Mouse (Mus musculus): ENCODE measurements at regions not wholly inside any gene's neighbourhood (a gene's known extent, or its start where the extent isn't known, plus 50 kb on each side); places are given as distances from the start of the nearest gene placed in this dataset.
"Not testable (repeated sequence)": the region's sequence is repeated elsewhere in the genome, so short reads cannot be mapped to it uniquely, and the experiment has no call there.

GRCm38 (mm10) chr13:111874330-111874729, 65.5 kb upstream of the Map3k1 start:
- Histone ChIP-seq H3K4me1 (ENCODE audit: control insufficient read depth, insufficient read depth, low read length) (peaks cover 13% of the 10 kb centered on the region), H3K27ac (ENCODE audit: insufficient read depth, low read depth, low read length) (no peak overlapping the region), H3K4me3 (ENCODE audit: insufficient read depth, low read length) (no peak overlapping the region)
- no peak for TF ChIP-seq POLR2A (IDR thresholded peaks at IDR 0.05; ENCODE audit: borderline replicate concordance, low read depth, low read length)
- no peak for TF ChIP-seq CTCF (IDR thresholded peaks at IDR 0.05; ENCODE audit: low read depth, low read length)

GRCm38 (mm10) chr13:111876404-111876803, 67.6 kb upstream of the Map3k1 start:
- no peak for TF ChIP-seq CTCF (IDR thresholded peaks at IDR 0.05; ENCODE audit: low read depth, low read length)
- no peak for TF ChIP-seq POLR2A (IDR thresholded peaks at IDR 0.05; ENCODE audit: borderline replicate concordance, low read depth, low read length)
- Histone ChIP-seq H3K4me1 (ENCODE audit: control insufficient read depth, insufficient read depth, low read length) (no peaks in the 10 kb centered on the region), H3K4me3 (ENCODE audit: insufficient read depth, low read length) (no peak overlapping the region), H3K27ac (ENCODE audit: insufficient read depth, low read depth, low read length) (no peak overlapping the region)

- TF ChIP-seq CTCF (IDR thresholded peaks at IDR 0.05; ENCODE audit: low read depth, low read length) (no peak), POLR2A (IDR thresholded peaks at IDR 0.05; ENCODE audit: borderline replicate concordance, low read depth, low read length) (no peak)
These were observed 68.1 kb upstream of the Map3k1 start for GRCm38 (mm10) chr13:111876847-111877246.

GRCm38 (mm10) chr13:111883768-111884566, 75.2 kb upstream of the Map3k1 start:
- not testable (repeated sequence) for H3K4me3 ChIP-seq (ENCODE audit: insufficient read depth, low read length); H3K27ac ChIP-seq (ENCODE audit: insufficient read depth, low read depth, low read length)
- H3K4me1 ChIP-seq (ENCODE audit: control insufficient read depth, insufficient read depth, low read length): peaks cover 20% of the 10 kb centered on the region

More at GRCm38 (mm10) chr13:111876847-111877246, 68.1 kb upstream of the Map3k1 start:
- no peaks in the 10 kb centered on the region for H3K4me1 ChIP-seq (ENCODE audit: control insufficient read depth, insufficient read depth, low read length)
- no peak overlapping the region for H3K4me3 ChIP-seq (ENCODE audit: insufficient read depth, low read length)
- no peak overlapping the region for H3K27ac ChIP-seq (ENCODE audit: insufficient read depth, low read depth, low read length)

- Histone ChIP-seq H3K27ac (ENCODE audit: insufficient read depth, low read depth, low read length) (no peak overlapping the region), H3K4me3 (ENCODE audit: insufficient read depth, low read length) (no peak overlapping the region), H3K4me1 (ENCODE audit: control insufficient read depth, insufficient read depth, low read length) (peaks cover 35% of the 10 kb centered on the region)
- TF ChIP-seq CTCF (IDR thresholded peaks at IDR 0.05; ENCODE audit: low read depth, low read length): no peak
- no peak for TF ChIP-seq POLR2A (IDR thresholded peaks at IDR 0.05; ENCODE audit: borderline replicate concordance, low read depth, low read length)
These were observed 82.0 kb upstream of the Map3k1 start for GRCm38 (mm10) chr13:111890792-111891191.

GRCm38 (mm10) chr13:111892141-111892540, 83.3 kb upstream of the Map3k1 start:
- peaks cover 33% of the 10 kb centered on the region for H3K4me1 ChIP-seq (ENCODE audit: control insufficient read depth, insufficient read depth, low read length)
- no peak overlapping the region for H3K4me3 ChIP-seq (ENCODE audit: insufficient read depth, low read length)
- TF ChIP-seq CTCF (IDR thresholded peaks at IDR 0.05; ENCODE audit: low read depth, low read length) (no peak), POLR2A (IDR thresholded peaks at IDR 0.05; ENCODE audit: borderline replicate concordance, low read depth, low read length) (no peak)
- H3K27ac ChIP-seq (ENCODE audit: insufficient read depth, low read depth, low read length): no peak overlapping the region

GRCm38 (mm10) chr13:111893221-111893713, 84.5 kb upstream of the Map3k1 start:
- H3K4me3 ChIP-seq (ENCODE audit: insufficient read depth, low read length): peak overlapping the region; percentile 7; the same call in 1 of the 2 replicates
- no peak for TF ChIP-seq POLR2A (IDR thresholded peaks at IDR 0.05; ENCODE audit: borderline replicate concordance, low read depth, low read length)
- no peak for TF ChIP-seq CTCF (IDR thresholded peaks at IDR 0.05; ENCODE audit: low read depth, low read length)
- peaks cover 36% of the 10 kb centered on the region for H3K4me1 ChIP-seq (ENCODE audit: control insufficient read depth, insufficient read depth, low read length)
- H3K27ac ChIP-seq (ENCODE audit: insufficient read depth, low read depth, low read length): peak overlapping the region; percentile 47

- H3K27ac ChIP-seq (ENCODE audit: insufficient read depth, low read depth, low read length): peak overlapping the region; percentile 62
- no peak overlapping the region for H3K4me3 ChIP-seq (ENCODE audit: insufficient read depth, low read length)
These were observed 86.1 kb upstream of the Map3k1 start for GRCm38 (mm10) chr13:111894804-111895478.

GRCm38 (mm10) chr13:111896279-111896678, 87.5 kb upstream of the Map3k1 start:
- TF ChIP-seq CTCF (IDR thresholded peaks at IDR 0.05; ENCODE audit: low read depth, low read length) (no peak), POLR2A (IDR thresholded peaks at IDR 0.05; ENCODE audit: borderline replicate concordance, low read depth, low read length) (no peak)
- 0 out of 2 replicates have a peak overlapping the region, but pooled peaks have one; percentile 12 for H3K4me3 ChIP-seq (ENCODE audit: insufficient read depth, low read length)
- peak overlapping the region; percentile 94 for H3K27ac ChIP-seq (ENCODE audit: insufficient read depth, low read depth, low read length)
- H3K4me1 ChIP-seq (ENCODE audit: control insufficient read depth, insufficient read depth, low read length): peaks cover 36% of the 10 kb centered on the region

More at GRCm38 (mm10) chr13:111894804-111895478, 86.1 kb upstream of the Map3k1 start:
- TF ChIP-seq CTCF (IDR thresholded peaks at IDR 0.05; ENCODE audit: low read depth, low read length): no peak
- H3K4me1 ChIP-seq (ENCODE audit: control insufficient read depth, insufficient read depth, low read length): peaks cover 36% of the 10 kb centered on the region

GRCm38 (mm10) chr13:111903361-111903760, 94.6 kb upstream of the Map3k1 start:
- Histone ChIP-seq H3K4me1 (ENCODE audit: control insufficient read depth, insufficient read depth, low read length) (peaks cover 3% of the 10 kb centered on the region; the same call in 1 of the 2 replicates), H3K4me3 (ENCODE audit: insufficient read depth, low read length) (no peak overlapping the region), H3K27ac (ENCODE audit: insufficient read depth, low read depth, low read length) (no peak overlapping the region)
- no peak for TF ChIP-seq POLR2A (IDR thresholded peaks at IDR 0.05; ENCODE audit: borderline replicate concordance, low read depth, low read length)
